Mouse (Mus musculus): ENCODE results near the gene Retreg3.

DNA sequence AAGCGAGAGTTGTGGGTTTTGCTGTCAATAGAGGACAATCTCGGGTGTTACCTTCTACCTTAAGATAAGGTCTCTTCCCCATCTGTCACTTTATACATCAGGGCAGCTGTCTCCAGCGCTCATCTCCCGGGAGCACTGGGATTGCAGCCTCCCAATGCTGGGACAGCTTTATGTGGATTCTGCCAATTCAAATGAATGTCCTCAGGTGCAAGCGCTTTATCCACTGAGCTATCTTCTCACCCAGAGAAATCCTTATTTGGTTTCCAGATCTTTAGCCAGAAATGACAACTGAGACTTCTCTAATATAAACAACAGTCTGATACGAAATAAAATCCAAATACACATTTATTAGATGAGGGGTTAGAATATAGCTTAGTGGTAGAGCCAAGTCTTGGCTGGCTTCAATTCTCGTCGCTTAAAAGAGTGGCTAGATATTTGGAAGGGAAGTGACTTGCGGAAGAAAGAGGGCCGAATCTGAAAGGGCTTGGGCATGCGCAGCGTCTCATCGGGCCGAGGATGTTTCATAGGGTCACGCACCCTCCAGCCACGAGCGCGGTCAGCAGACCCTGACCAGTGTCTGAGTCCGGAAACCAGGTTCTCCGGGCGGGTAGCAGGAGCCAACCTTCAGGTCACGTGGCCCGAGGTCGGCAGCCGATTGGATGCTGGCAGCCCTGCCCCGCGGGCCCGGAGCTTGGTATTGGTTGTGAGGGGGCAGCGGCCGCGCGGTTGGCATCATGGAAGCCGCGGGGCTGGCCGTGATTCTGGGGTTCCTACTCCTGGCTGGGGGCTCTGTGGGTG is 50.1 kb downstream of the Retreg3 start, which contains the start of gene Naglu:
- TF ChIP-seq POLR2A (IDR thresholded peaks at IDR 0.05; ENCODE audit: insufficient read length, low read depth) (peak; percentile 85), TCF12 (IDR thresholded peaks at IDR 0.05; ENCODE audit: insufficient read depth, poor library complexity, severe bottlenecking) (no peak), POLR2AphosphoS2 (IDR thresholded peaks at IDR 0.05; ENCODE audit: insufficient read length, low read depth) (peak; percentile 82)

All from myocyte (in vitro differentiated cells).